Comparison of ENCODE assay signal across 20 mouse cellular contexts in the genomic region with DNA sequence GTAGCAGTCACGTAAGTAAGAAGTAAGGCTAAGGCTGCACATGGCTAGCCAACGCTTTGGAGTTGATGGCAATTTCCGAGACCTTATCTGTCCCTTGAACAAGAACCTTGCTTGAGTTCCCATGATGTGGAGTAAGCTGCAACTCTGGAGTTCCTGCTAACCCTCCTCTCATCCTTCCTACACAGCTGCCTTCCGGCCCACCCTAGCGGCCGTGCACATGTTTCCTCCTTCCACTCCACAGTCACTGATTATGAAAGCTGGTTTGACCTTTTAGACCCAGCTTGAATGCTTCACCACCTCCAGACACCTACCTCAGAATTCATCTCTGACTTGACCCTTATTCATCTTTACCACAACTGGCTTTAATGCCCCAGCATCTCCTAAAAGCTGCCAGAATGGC.
A peak's percentile ranks its signal among the peaks of the same experiment; 100 is the strongest.
DNase-seq lines count a peak whose midpoint lies in the region; ATAC-seq and TF ChIP-seq lines count a peak whose summit lies in the region.
"Had no signal": no experiment of that assay in that cellular context is flagged by ENCODE, and none has a peak within 500 bp of the region (broad histone marks: within the 10 kb centered on the region; RNA-seq: fewer than 3 reads in every experiment).

No protein-coding gene starts in this region.

- H3K4me3 ChIP-seq in heart, embryonic 12.5 days, result no peak overlapping the region
- H3K4me3 ChIP-seq in liver, postnatal 0 days (ENCODE audit: low read depth, low read length), result no peak overlapping the region
- H3K4me3 ChIP-seq: heart, embryonic 15.5 days; limb, embryonic 12.5 days; midbrain, embryonic 12.5 days; myocyte; neural tube, embryonic 15.5 days; stomach, embryonic 15.5 days had no signal

- peaks cover 29% of the 10 kb centered on the region for H3K4me1 ChIP-seq in heart, embryonic 12.5 days (replicated peaks)
- no peaks in the 10 kb centered on the region for H3K4me1 ChIP-seq in liver, postnatal 0 days (ENCODE audit: insufficient read depth)
- H3K4me1 ChIP-seq: stomach, embryonic 15.5 days had no signal

- H3K9ac ChIP-seq in heart, embryonic 12.5 days, result no peak overlapping the region
- no peak overlapping the region for H3K9ac ChIP-seq in liver, postnatal 0 days (replicated peaks)
- H3K9ac ChIP-seq: heart, embryonic 15.5 days; limb, embryonic 12.5 days; liver, embryonic 14.5 days; midbrain, embryonic 12.5 days; neural tube, embryonic 15.5 days; stomach, embryonic 15.5 days had no signal

- no peak overlapping the region for H3K4me2 ChIP-seq in heart, embryonic 12.5 days
- no peak overlapping the region for H3K4me2 ChIP-seq in liver, postnatal 0 days (ENCODE audit: low read depth, low read length)
- H3K4me2 ChIP-seq: limb, embryonic 12.5 days; midbrain, embryonic 12.5 days; stomach, embryonic 15.5 days had no signal

- no peak for TF ChIP-seq EP300 in liver, postnatal 0 days (IDR thresholded peaks at IDR 0.05; ENCODE audit: low read depth)

- no peaks in the 10 kb centered on the region for H3K27me3 ChIP-seq in heart, embryonic 12.5 days (replicated peaks)
- no peaks in the 10 kb centered on the region for H3K27me3 ChIP-seq in liver, postnatal 0 days (ENCODE audit: insufficient read depth, low read length)
- H3K27me3 ChIP-seq: heart, embryonic 15.5 days; limb, embryonic 12.5 days; midbrain, embryonic 12.5 days; Patski; stomach, embryonic 15.5 days had no signal

- 0 out of 2 replicates have a peak, but pooled peaks have one; percentile 22 for TF ChIP-seq CTCF in liver, postnatal 0 days (IDR thresholded peaks at IDR 0.05; ENCODE audit: low read depth)

- peaks cover 30% of the 10 kb centered on the region for H3K36me3 ChIP-seq in heart, embryonic 12.5 days
- peaks cover 10% of the 10 kb centered on the region; the same call in 1 of the 2 replicates for H3K36me3 ChIP-seq in liver, postnatal 0 days (replicated peaks; ENCODE audit: insufficient read depth, low read length)
- H3K36me3 ChIP-seq: midbrain, embryonic 12.5 days; neural tube, embryonic 15.5 days; stomach, embryonic 15.5 days had no signal

- WGBS in heart, embryonic 12.5 days, result 72% methylated on average over 6 of the region's 6 CpGs
- 56% methylated on average over 6 of the region's 6 CpGs for WGBS in liver, postnatal 0 days (ENCODE audit: insufficient replicate concordance)

- no peak for ATAC-seq in heart, embryonic 12.5 days (ENCODE audit: insufficient number of reproducible peaks, low FRiP score)
- ATAC-seq in liver, postnatal 0 days, result no peak
- ATAC-seq in common myeloid progenitor, adult 5-6 weeks (replicated peaks; ENCODE audit: low read depth, poor library complexity, severe bottlenecking), result peak; percentile 56; the same call in 1 of the 2 replicates
- ATAC-seq: activated CD4-positive, CD25-positive, alpha-beta regulatory T cell, adult 4 months; intestine, postnatal 0 days; Patski had no signal

- no peaks in the 10 kb centered on the region for H3K9me3 ChIP-seq in heart, embryonic 12.5 days (replicated peaks)
- H3K9me3 ChIP-seq in liver, postnatal 0 days (ENCODE audit: low read length), result no peaks in the 10 kb centered on the region
- H3K9me3 ChIP-seq: heart, embryonic 15.5 days; limb, embryonic 12.5 days; midbrain, embryonic 12.5 days; neural tube, embryonic 15.5 days; stomach, embryonic 15.5 days had no signal

- no peak overlapping the region for H3K27ac ChIP-seq in heart, embryonic 12.5 days (ENCODE audit: poor library complexity, severe bottlenecking)
- H3K27ac ChIP-seq in liver, postnatal 0 days (ENCODE audit: low read depth), result no peak overlapping the region
- H3K27ac ChIP-seq: limb, embryonic 12.5 days; liver, embryonic 14.5 days; stomach, embryonic 15.5 days had no signal

- peak; percentile 91 for DNase-seq in heart, adult 11 months
- no peak for DNase-seq in liver, postnatal 0 days
- DNase-seq in liver, result no peak
- peak; percentile 24 to 51 for DNase-seq in kidney, postnatal 25 days
- DNase-seq in c-Kit-positive CD71-positive TER-119-positive erythroid progenitor cells, embryonic 14.5 days (ENCODE audit: low spot score), result no peak
- no peak for DNase-seq in frontal cortex, postnatal 36 days (ENCODE audit: low spot score in 2 of 2)
- DNase-seq: lung, postnatal 14 days; thymus, adult 2 months had no signal

Comparison
In these comparisons a context has a peak if more than half of its experiments do, and no peak if none do; other contexts are left out.
1. DNase-seq: peak in heart, adult 11 months (single experiment) and kidney, postnatal 25 days (2 of 2); none in liver, postnatal 0 days (single experiment), liver (single experiment), c-Kit-positive CD71-positive TER-119-positive erythroid progenitor cells, embryonic 14.5 days (single experiment) and frontal cortex, postnatal 36 days (0 of 2).